Mouse (Mus musculus): ENCODE measurements around the gene Hmox2.
A peak's percentile ranks its signal among the peaks of the same experiment; 100 is the strongest.

The Hmox2 gene

DNA sequence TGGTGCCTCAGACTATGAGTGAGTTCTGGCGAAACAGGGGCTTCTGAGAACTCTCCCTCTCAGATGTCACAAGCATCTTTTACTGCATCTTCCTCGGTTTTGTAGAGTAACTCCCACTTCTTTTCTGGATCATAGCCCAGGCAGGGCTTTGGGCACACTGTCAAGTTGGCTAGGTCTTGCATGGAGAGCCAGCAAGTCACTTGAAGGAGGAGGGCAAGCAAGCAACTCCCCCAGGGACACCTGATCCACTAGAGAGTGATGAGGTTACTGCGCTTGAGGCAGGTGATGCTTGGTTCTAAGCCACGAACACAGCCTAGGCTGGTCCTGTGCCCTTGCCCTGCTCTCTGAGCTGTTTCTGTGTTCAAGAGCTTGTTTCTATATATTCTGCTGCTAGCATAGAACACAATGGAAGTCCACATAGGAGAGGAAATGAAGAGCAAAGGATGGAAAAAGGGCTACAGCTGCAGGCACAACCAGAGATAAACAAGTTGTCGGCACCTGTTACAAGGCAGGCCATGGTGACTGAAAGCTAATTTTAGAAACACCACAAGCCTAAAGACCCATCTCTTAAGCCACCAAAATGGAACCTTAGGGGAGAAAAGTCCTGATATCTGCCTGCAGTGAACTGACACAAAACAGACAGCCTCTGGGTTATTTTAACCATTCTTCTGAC is 55.5 kb downstream of the Hmox2 start:
- peak; percentile 47; the same call in 1 of the 2 replicates for ATAC-seq (ENCODE audit: low TSS enrichment)

DNA sequence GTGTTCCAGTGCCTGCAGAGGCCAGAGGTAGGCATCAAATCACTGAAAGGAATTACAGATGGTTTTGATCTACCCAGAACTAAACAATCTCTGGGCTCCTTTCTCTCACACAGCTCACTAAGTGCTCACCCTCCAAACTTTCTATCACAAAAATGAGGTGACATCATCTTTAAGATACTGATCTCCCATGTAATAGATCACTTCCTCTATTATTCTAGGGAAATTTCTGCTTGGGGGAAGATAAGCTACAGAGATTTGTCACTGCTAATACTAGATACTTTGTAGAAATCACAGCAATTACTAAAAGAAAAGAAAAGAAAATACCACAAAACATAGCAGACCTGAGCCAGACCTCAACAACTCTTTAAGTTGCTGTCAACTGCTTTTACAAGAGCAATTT is 56.4 kb downstream of the Hmox2 start:
- ATAC-seq (ENCODE audit: low TSS enrichment) = no peak

DNA sequence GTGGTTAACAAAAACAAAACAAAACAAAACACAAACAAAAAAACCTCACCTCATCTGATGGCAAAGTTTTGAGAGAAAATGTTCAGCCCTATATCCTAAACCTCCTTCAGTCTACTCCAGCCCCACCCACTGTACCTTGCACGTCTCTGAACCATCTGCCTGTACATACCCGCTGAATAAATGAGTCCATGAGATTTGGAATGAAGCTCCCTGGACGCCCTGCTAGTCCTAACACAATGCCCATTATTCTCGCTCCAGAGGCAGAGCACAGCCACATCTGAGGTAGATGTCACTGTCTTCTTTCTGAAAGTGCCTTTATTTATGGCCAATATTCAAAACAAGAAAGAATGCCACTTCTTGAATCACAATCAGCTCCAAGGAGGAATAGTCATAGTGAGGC is 59.5 kb downstream of the Hmox2 start:
- no peak for ATAC-seq (ENCODE audit: low TSS enrichment)

DNA sequence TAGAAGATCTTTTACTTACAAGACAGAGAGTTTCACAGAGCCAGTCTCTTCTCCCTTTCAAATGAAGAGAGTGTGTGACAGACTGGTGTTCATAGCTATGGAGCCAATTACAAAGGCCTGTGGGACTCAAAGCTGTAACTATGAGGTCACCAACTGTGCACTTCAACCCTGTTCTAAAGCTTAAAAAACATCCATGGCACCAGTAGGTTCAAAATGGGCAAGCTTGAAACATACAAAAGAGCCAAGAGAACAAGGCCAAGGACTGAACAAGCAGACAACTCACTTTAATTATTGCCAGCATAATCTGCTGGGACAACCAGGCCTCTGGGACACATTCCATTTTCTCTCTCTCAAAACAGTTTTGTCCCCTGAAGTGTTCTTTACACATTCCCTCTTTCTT is 62.0 kb downstream of the Hmox2 start:
- ATAC-seq (ENCODE audit: low TSS enrichment) = no peak

DNA sequence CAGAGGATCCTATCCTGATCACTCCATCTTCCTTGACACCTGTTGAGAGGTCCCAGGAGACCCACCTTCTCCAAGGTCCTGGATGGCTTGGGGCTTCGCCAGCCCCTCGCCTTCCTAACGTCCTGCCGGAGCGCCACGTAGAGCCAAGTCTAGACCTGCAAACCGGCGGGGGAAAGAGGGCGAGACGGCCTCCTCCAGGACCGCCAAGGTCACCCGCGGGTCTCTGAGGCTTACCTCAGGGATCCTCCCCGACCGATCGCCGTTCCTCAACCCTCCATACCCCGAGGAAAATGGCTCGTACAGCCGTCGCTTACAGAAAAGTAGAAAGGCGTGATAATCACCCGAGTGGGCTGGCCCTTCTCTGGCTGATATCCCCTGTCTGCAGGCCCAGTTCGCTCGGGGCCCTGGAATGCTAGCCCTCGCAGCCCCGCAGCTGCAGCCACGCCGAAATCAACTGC is 63.2 kb downstream of the Hmox2 start:
- ATAC-seq (ENCODE audit: low TSS enrichment) = peak; percentile 31; the same call in 1 of the 2 replicates

DNA sequence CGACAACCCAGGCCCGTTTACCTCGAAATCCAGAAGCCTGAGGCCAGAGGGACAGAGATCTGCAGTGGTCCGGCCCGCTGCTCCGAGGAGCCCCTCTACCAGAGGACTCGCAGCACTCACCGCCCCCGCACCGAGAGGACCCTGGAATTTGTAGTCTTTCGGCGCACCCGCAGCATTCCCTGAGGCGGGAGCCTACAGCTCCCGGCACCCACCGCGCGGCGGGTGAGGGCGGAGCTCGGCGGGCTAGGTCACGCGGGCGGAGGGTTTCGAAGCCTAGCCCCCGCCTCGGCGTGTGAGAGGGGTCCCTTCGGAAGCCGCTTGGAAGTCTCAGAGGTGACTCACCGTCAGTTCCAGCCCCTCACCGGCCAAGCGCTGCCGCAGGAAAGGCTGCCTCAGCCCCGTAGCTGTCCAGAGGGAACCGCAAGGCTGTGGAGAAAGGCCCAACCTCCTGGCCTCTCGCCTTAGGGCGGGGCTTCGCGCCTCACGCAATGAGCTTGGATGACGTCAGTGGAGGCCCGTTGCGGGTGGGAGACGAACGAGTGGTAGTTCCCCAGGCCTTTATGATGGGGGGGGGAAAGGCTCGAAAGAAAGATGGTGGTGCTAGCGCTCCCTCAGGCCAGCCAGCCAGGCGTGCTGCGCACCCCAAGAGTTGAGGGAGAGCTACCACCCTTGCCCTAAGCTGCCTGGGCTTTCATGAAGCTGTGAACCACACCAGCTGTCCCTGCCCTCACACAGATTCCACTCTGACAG is 63.8 kb downstream of the Hmox2 start, which contains the start of gene Cdip1:
Gene Cdip1 (minus strand): TSS at position 483 of the 750 bp plus-strand sequence.
- peak; percentile 97 for ATAC-seq (ENCODE audit: low TSS enrichment)

DNA sequence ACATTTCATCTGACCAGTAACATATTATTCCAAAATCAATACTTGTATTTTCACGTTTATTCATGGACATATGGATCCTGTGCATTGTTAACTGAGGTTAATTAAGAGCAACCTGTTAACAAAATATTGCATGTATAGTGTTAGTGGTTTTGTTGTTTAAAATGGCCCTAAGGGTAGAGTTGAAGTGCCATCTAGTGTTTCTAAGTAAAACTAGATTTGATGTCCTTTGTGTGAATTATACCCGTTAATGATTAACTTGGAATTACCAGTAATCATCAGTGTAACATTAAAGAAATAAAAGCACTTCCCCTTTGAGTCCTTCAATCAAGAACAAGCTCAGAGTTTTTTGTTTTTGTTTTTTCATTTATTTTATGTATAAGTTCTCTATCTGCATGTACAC is 65.2 kb downstream of the Hmox2 start:
- ATAC-seq (ENCODE audit: low TSS enrichment) = no peak

DNA sequence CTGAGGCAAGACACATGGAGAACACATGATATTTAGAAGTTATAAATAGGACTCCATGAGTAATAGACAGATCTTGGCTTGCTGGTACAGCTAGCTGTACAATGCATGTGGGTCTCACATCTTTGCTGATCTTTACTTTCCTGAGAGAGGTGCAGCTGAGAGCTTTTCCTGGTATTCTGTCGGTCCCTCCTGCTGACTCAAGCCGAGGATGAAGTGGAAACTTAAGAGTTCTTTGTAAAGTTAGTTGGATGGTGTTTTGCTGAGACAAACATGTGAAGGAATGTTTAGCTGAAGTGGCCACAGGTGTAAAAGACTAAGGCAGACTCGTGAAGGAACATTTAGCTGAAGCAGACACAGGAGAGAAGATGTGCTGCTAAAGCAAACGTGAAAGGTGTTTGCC is 70.5 kb downstream of the Hmox2 start:
- no peak for ATAC-seq (ENCODE audit: low TSS enrichment)

All from frontal cortex, adult (tissue).